Comparison of ENCODE assay signal across 16 mouse cellular contexts in genomic region chr19:59336655-59337054, GRCm38 (mm10).
"Had no signal": no experiment of that assay in that cellular context is flagged by ENCODE, and none has a peak within 500 bp of the region (broad histone marks: within the 10 kb centered on the region; RNA-seq: fewer than 3 reads in every experiment).

No protein-coding gene starts in this region.

- H3K9ac ChIP-seq: neural tube, embryonic 13.5 days; neural tube, embryonic 15.5 days; stomach, embryonic 15.5 days had no signal

- H3K27ac ChIP-seq: neural tube, embryonic 13.5 days; neural tube, embryonic 15.5 days; stomach, embryonic 15.5 days; stomach, postnatal 0 days had no signal

- H3K27me3 ChIP-seq: neural tube, embryonic 13.5 days; neural tube, embryonic 15.5 days; stomach, embryonic 15.5 days had no signal

- H3K4me1 ChIP-seq: stomach, embryonic 15.5 days had no signal

- H3K4me3 ChIP-seq: neural tube, embryonic 13.5 days; neural tube, embryonic 15.5 days; stomach, embryonic 15.5 days had no signal

- DNase-seq: retina, postnatal 1 day; right cerebral cortex, adult 18-20 months; right cerebral cortex, postnatal 14 days; right cerebral cortex, postnatal 25 days; right cerebral cortex, postnatal 4 days; spleen, adult 18-20 months; thymus, adult 18-20 months; thymus, adult 2 months; thymus, postnatal 14 days; thymus, postnatal 25 days; thymus, postnatal 36 days; thymus, postnatal 4 days had no signal

- H3K36me3 ChIP-seq: neural tube, embryonic 13.5 days; neural tube, embryonic 15.5 days; stomach, embryonic 15.5 days had no signal

- H3K9me3 ChIP-seq: neural tube, embryonic 13.5 days; neural tube, embryonic 15.5 days; stomach, embryonic 15.5 days had no signal
